Mouse (Mus musculus): ENCODE measurements around the gene Asb16.

Asb16 gene

DNA sequence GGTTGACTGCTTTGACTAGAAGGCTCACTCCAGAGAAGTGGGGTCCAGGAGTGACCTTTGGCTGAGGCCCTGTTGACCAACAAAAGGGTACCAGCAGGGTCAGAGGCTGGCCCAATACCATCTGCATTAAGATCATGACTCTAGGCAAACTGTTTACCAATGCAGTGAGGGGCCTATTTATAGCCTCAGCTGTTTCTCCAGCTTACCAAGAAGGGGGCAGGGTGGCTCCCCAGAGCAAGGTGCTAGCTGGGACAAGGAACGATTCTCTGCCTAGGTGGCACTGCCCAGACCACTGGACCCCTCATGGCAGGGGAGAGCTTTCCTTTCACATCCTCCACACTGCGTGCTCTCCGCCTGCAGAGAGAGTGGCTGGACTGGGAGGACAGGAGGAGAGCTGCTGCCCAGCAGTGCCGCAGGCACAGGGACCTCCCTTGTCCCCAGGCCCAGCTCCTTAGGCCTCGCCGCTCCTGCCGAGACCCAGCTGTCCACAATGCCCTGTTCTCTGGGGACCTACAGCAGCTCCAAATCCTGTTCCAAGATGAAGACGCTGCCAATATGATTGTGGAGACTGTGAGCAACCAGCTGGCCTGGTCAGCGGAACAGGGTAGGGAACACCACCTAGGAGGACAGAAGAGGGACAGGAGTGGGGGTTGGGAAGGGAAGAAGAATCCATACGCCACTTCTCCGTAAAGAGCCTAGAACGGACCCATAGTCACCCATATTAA lies at the start of gene Asb16:
Asb16 (plus strand) TSS at position 224 of the 725 bp plus-strand sequence.
- DNase-seq: no peak

DNA sequence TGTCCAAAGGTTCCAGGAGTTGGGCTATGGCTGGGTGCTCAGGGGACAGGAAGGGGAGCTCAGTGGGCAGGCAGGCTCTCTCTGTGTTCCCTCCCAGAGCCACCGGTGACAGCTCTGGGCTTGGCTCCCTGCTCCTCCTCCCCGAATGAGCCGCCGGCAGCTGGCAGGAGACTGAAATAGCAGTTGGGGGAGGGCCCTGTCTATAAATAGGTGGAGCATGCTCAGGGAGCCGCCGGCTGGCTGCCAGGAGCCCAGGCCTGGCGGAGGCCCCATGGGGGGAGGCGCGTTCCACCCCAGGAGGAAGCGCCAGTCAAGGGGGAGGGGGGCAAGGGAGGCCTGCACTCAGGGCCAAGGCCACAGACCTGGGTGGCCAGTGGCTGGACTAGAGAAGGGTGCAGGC lies 49.8 kb upstream of the Asb16 start:
- DNase-seq: peak; percentile 97

DNA sequence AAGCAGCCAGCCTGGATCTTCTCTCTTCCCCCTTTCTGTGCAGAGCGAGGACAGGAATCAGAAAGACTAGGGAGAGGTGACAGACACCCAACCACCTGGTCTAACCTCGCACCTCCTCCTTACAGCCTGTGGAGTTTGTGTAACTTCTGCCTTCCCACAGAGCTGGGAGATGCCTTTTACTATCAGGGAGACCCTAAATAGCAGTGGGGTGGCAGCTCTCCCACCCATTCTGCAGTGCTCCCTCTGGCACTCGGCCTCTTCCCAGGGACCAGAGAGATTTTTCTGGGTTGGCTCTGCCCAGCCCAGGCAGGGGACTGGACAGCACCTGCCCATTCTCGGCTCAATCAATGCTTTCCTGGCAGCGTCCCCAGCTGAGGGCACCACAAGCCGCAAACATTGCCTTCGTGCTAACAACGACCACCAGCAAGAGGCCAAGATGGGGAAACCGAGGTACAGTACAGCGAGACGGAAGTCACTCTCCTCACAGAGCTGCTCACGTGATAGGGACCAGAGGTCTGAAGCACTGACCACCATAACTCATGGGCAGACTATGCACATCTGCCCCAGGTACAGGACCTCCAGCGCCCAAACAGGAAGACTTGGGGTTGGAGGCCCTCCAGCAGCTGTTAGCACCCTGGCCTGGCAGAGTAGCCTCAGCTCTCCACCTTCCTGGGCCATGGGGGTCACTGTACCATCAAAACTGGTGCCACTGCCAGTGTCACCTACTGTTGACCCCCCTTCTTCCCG lies 49.1 kb upstream of the Asb16 start:
- DNase-seq: no peak

DNA sequence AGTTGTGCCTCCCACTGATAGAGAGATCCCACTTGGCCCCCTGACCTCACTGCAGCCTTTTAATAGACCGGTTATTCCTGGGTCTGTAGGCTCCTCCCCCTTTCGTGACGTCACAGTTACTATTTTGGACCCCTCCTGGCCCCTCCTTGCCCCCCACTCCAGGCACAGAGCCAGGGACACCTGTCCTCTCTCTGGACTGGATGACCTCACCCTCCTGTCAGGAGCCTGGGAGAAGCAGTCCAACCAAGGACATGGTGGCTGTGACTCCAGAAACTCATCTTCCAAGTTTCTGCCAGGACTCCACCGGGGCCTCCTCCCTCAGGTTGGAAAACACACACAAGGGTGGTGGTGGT lies 48.6 kb upstream of the Asb16 start:
- no peak for DNase-seq

DNA sequence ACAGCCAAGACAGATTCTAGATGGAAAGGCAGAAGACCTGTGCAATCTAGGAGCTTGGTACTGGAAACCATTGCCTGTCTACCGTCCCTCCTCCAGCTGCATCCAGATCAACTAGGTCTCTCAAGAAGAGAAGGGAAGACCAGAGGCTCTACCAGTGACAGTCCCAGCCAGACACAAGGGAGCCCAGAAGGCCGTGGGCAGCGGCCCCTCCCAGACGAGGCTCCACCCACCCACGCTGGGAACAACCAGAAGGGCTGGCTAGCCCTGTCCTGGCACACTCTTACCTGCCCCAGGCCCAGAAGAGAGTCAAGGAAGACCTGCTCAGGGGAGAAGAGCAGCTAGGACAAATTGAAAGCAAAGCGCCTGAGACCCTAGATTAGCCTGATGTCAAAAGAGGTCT lies 48.1 kb upstream of the Asb16 start:
- no peak for DNase-seq

DNA sequence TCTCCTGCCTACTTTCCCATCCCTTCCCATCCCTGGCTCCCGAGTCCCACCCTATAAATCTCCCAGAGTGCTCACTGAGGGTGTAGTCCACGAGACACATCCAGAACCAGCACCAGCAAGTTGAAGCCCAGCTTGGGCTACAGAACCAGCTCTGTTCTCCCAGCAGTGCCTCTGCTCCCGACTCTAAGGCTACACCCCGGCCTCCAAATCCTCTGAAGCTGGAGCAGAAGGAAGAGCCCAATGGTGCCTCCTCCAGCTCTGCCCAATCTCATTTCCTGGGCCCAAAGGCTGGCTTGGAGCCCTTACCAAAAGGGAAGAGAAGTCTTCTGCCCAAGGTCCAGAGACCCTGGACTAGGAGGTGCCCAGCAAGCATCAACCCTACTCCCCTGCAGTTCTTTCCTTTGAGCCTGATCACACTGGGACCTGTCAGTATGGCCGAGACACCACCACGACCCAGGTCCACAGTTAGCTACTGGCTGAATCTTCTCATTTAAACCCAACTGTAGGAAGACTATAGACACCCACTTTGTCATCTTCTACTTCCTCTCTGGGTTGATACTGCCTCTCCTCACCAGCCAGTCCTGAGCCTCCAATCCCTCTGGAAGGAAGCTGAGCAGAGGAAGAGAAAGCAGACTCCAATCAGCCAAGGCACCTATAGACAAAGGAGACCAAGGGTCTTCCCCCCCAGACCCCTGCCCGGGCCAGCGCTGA lies 47.1 kb upstream of the Asb16 start:
- no peak for DNase-seq

DNA sequence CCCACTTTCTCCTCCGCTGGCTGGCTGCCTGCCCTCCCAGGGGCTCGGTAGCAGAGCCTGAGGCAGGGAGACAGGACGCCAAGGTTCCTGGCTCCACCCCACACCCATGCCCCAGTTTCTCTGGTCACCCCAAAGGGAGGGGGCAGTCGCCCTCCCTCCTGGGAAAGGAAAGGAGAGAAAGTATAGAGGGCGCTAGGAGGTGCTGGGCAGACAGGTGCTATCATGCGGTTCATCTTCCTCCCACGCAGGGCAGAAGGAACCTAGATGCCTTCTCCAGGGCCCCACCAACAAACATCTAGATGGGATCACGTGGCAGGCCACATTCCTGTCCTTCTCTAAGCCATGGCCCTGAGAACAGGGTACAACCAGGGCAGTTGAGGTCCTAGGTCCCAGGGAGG lies 46.6 kb upstream of the Asb16 start:
- peak; percentile 51 for DNase-seq

DNA sequence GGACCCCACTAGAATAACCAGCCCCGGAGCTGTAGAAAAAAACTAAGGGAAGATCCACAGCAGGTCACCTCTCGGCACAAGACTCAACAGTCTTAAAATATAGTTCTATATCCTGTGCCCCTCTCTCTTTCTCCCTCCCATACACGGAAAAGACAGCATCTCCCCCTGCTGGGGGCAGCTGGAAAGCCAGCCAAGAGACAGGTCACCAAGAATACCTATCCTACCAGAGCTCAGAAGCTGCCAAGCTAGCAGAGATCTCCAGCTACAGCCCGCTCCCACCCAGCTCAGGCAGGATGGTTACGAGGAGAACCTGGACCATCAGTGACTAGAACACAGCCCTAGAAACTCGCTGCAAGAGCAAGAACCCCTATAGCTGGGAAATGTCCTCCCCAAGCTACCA lies 45.4 kb upstream of the Asb16 start:
- peak; percentile 58 for DNase-seq

DNA sequence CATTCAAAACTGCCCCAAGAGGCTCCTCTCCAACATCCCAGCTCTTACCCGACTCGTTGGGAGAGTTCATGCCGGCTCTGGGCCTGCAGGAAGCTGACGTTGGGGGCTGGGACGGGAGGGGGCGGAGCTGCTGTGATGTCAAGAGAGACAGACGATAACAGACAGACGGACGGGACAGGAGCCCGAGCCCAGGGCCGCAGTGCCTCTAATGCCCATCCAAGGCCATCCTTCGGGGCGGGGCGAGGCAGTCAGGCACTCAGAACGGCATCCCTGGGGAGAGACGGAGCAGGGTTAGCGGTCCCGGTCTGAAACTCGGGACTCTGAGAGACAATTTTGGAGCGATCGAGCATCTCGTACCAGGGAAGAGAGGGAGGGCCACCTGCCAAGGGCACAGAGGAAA lies 43.9 kb upstream of the Asb16 start:
- no peak for DNase-seq

DNA sequence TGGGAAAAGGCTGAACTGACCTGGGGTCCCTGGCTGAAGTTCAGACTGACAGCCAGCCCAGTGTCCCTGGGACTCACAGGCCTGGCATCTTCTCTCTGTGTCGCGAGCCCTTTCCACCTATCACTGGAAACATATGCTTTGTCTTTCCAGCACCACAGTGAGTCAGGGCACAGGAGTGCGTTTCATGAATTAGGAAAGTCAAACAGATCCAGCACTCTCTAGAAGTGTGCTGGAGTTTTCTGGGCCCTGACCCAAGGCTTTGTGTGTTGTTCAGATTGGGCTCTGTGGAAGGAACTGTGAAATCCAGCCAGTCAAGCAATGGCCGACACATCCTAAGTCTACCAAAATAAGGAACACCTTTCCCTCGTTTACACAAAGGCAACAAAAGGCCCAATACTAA lies 43.3 kb upstream of the Asb16 start:
- DNase-seq: no peak

DNA sequence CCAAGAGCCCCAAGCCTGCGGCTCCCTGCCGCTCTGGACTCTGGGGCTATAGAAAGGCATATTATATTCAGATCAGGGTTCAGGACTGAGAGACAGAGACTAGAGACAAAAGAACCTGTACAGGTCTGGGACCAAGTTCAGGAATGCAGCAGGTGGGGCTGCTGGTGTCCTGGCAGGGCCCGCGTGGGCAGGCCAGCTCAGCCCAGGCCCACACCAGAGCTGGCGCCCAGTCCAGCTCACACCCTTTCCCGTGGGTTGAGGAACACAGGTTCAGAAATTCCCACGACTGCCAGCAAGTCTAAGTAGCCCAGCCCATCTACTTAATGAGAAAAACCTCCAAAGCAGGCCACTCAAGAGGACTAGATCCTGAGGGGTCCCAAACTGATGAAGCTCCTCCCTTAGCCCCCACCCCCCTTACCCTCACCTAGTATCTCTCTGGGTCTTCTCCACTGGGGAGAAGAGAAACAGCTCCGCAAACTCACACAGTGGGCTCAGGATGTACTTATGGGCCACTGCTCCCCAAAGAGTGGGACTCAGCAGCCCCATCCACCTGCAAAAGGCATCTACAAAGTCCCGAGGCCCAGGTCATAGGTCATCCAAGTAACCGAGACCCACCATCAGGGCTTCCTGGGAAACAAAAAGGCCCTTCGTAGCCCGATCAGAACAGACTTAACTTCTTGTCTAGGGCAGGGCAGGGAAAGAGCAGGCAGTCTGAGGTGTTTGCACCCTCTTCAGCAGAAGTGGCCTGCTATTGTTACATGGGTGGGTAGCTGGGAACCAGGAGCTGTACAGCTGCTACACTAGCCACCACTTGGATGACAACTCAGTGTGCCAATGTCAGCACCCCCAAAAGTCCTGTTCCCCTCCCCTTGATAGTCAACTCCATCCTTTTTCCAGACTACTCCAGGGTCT lies 42.2 kb upstream of the Asb16 start:
- DNase-seq: no peak

DNA sequence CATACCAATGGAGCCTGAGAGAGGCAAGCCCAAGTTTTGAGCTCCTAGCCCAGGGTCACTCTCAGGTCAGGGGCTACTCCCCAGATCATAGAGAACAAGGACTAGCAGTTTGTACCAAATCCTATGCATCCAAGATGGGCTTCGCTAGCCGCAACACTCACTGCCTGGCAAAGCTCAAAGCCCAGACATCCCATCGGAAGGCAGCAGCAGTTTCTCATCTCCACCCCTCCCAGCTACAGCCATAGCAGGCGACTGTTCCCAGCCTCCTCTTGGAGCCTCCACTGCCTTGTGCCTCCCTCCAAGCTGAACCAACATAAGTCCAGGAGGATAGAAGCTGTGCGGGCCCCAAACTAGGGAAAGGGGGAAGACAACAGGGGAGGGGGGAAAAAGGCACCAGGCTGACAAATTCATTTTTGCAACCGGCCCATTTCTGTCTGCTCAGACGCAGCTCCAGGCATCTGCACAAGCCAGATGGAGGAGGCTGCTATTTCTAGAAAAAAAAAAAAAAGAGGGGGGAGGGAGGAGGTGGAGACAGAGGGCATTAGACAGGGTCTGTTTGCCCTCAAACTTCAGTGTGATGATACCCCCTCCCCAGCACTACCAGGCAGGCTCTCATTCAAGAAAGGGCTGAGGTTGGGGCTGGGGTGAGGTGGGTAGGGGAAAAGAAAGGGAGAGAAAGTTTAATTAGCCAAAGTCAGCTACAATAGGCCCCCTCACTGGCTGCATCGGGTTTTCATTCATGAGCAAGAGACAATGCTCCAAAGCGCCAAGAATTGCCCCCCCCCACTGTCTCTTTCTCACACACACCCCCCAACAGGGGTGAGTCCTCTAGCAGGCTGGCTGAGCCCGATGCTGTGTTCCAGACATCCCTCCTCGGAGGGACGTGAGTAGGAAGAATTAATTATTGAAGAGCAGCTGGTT lies 41.0 kb upstream of the Asb16 start:
- DNase-seq: no peak

DNA sequence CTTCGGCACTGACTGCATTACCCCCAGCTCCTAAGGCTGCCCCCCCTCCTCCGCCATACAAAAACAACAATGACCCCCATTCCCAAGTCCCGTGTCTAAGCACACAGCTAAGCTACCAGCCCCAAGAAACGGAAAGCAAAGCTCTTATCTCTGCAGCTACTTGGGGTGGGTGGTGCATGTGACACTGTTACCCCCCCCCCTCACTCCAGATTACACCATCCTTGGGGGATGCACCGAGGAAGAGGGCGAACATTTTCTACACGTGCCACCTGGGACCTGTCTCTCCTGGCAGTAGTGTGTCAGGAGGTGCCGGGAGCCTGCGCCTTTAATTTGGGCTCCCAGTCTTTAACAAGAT lies 40.4 kb upstream of the Asb16 start:
- no peak for DNase-seq

DNA sequence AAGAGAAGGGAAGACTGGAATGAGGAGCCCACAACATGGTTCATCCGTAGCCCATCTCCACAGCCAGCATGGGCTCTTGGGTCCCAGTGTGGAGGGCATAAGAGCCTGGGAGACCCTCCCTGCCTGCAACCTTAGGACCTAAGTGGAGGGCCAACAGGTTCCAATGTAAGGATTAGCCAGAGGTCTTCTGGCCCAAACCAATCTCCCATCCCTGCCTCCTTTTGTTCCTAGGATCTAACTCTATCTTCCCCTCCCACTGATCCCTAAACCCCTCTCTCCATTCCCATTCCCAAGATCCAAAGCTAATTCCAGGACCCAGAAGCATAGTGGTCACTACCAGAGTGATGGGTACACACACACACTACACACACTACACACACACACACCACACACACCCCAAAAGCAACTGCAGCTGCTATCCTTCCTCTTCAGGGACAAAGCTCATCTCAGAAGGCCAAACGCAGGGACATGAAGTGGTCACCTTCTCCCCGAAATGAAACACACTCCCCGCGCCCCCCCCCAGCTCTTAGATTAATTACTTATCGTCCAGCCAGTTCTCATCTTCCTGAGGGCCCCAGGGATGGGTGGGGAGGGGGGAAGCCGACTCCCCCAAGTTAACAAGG lies 39.8 kb upstream of the Asb16 start:
- DNase-seq: no peak

DNA sequence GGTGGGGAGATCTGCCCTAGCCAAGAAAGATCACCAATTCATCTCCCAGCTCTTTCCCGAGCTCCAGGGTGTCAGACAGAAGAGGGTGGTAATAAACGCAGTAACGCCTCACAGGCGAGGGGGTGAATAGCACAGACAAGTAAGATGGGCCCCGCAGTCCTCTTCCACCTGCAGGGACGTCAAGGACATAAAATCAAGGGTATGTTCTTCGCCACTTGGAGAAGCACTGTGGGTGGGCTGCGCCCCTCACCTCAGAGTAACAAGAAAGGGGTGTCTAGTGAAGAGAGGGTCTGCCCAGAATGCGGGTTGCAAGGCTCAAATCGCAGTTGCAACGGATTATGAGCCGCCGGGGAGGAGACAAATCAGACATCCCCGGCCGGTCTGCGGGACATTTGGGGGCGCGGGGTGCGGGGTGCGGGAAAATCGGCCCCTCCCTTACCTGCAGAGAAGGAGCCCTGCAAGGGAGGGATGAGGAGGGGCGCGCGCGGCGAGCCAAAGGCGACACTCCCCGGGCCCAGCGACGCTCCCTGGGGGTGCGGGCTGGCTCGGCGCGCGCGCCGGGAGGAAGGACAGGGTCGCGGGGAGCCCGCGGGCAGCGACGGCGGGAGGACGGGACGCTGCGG lies 39.1 kb upstream of the Asb16 start:
- peak; percentile 39 for DNase-seq

DNA sequence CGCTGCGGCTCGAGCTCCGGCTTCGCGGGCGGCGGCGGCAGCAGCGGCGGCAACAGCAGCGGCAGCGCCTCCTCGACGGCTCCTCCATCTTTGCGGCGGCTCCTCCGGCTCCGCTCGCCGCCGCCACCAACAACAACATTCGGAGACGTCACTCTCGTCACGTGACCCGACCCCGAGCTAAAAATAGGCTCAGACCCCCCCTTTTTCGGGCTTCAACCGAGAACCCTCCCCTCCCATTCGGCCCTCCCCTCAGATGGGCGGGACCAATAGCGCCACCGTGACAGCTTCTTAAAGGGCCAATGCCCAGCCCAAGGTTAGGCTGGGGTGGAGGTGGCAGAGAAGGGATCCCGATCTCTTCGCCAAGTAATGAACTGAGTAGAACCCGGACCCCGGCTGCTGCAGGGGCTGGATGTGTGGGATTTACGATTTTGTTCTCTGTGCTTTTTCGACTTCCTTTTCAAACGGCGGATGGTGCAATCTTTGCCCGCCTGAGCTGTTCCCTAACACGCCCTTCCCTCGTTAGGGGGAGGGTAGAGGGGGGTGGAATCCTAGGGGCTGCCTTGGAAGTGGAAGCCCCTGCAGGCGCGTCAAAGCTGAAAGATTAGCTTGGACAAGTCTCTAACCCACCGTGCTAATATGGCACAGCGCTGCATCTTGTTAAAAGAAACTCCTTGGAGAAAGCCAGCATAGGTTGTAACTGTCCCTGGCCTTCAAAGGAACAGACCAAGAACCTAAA lies 38.4 kb upstream of the Asb16 start, which contains the start of gene Hdac5:
Hdac5 (minus strand) TSS at position 161 of the 736 bp plus-strand sequence.
- DNase-seq: peak; percentile 99

DNA sequence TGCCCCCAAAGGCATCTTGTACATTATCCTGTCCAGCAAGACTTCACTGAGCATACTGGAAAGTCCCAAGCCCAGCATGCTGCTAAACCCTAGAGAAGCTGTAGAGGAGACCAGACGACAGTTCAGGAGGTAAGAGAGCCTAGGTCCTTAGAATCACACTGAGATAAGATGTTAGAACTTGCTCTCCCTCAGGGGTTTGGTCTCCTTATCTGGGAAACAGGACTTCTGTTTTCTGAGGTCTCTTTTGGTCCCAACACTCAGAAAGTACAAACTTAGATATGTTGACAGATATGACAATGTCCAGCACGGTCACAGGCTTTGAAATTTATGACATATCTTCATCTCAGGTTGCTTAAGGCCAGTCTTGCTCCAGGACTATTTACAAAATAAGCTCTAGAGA lies 32.5 kb upstream of the Asb16 start:
- no peak for DNase-seq

DNA sequence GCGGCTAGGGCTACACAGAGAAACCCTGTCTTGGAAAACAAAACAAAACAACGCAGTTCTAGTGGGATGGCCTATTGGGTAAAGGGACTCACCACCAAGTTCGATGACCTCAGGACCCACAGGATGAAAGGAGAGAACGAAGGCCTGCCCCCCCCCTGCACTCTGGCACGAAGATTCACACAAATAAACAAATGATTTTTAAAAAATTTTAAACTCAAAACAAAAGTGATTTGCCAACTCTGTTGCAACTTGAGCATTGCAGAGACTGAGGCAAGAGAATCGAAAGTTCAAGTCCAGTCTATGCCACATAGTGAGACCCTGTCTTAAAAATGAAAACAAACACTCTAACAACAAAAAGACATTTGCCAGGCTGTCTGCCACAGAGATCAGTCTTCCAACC lies 27.9 kb upstream of the Asb16 start:
- DNase-seq: no peak

DNA sequence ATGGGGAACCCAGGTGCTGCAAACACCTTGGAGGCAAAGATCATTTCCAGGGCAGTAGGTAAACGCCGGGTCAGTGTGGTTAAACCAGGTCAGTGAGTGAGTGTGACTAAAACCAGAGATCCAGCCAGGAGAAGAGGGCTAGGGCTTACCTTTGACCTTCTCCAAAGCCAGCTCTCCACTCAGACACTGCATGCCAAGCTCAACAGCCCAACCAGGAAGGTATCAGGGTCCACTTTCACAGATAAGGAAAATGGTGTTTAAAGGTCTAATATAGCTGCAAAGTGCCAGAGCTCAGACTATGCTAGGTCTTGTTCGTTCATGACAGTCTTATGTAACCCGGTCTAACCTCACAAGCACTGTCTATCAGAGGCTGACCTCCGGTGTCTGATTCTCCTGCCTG lies 27.3 kb upstream of the Asb16 start:
- DNase-seq: no peak

DNA sequence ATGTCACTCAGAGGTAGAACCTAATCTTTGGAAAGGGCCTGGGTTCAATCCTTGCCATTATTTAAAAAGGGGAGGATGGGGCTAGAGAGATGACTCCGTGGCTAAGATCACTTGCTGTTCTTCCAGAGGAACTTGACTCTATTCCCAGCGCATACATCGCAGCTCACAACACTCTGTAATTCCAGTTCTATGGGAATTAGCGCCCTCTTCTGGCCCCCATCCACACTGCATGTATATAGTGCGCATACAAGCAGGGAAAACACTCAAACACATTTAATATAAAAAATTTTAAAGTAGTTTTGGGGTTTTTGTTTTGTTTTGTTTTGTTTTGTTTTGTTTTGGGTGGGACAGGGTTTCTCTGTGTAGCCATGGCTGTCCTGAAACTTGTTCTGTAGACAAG lies 26.7 kb upstream of the Asb16 start:
- no peak for DNase-seq

Data from kidney, adult 18-20 months (tissue).